Mouse (Mus musculus) CH12.LX (cell line): ENCODE data around the gene Cst13. TPM values are rescaled to one million over a fixed set of nuclear protein-coding genes. Genes with fewer than 3 reads are reported as not detected.

Source experiments
- DNase-seq: peaks from one replicate; pipeline ENCODE4 v3.0.0-alpha.2; 2013; ENCODE audit errors: extremely low read depth
- H3K27ac ChIP-seq: 2 replicates; pipeline ENCODE4 v1.5.1; 2012; ENCODE audit warnings: low read depth, mild to moderate bottlenecking, control low read depth, moderate library complexity; ENCODE audit not compliant: insufficient read depth
- H3K27me3 ChIP-seq: replicated peaks from 2 replicates; pipeline ENCODE3; 2012; ENCODE audit warnings: inconsistent platforms
- H3K36me3 ChIP-seq, 2 experiments: replicated peaks in 1 of 2; 2 replicates each; pipeline versions ENCODE3 to v1.6.1; 2012; ENCODE audit warnings: inconsistent platforms in 1 of 2, low read length in 1 of 2, mild to moderate bottlenecking in 1 of 2, mixed read lengths in 1 of 2, moderate library complexity in 1 of 2; ENCODE audit not compliant: control insufficient read depth in 1 of 2, insufficient read depth in 1 of 2
- H3K4me1 ChIP-seq, 2 experiments: 2 replicates each; pipeline ENCODE4 v1.6.1; 2012; ENCODE audit warnings: inconsistent platforms in 1 of 2, moderate library complexity in 1 of 2; ENCODE audit not compliant: insufficient read depth in 2 of 2, control insufficient read depth in 1 of 2
- H3K4me2 ChIP-seq: 2 replicates; pipeline ENCODE4 v1.6.1; 2012; ENCODE audit warnings: low read depth, mild to moderate bottlenecking, control low read depth; ENCODE audit not compliant: poor library complexity, insufficient read depth, severe bottlenecking
- H3K4me3 ChIP-seq, 3 experiments: fragments of 150-350 bp in 1 of 3; sonication (generic) in 1 of 3; replicated peaks in 1 of 3; 2 replicates each; pipeline versions ENCODE3 to v1.5.1; 2011 to 2012; ENCODE audit warnings: low read depth in 2 of 3, low read length in 2 of 3, mild to moderate bottlenecking in 2 of 3, moderate library complexity in 2 of 3, control low read depth in 1 of 3, improper control_type of control experiment in 1 of 3, inconsistent platforms in 1 of 3, mixed read lengths in 1 of 3; ENCODE audit not compliant: poor library complexity in 1 of 3
- H3K79me2 ChIP-seq: replicated peaks from 2 replicates; pipeline ENCODE4 v1.6.1; 2012; ENCODE audit warnings: mild to moderate bottlenecking, moderate library complexity; ENCODE audit not compliant: control insufficient read depth, poor library complexity, insufficient read depth, severe bottlenecking; ENCODE audit errors: extremely low read depth
- H3K9ac ChIP-seq: 2 replicates; pipeline ENCODE4 v1.6.1; 2012; ENCODE audit warnings: low read depth, mild to moderate bottlenecking, control low read depth, moderate library complexity; ENCODE audit not compliant: insufficient read depth
- H3K9me3 ChIP-seq: replicated peaks from 2 replicates; pipeline ENCODE3; 2012; ENCODE audit warnings: low read length, inconsistent platforms, mixed read lengths
- BHLHE40 ChIP-seq: IDR thresholded peaks from 2 replicates; pipeline ENCODE4 v1.6.1; 2011; ENCODE audit warnings: mild to moderate bottlenecking, low read depth, low read length, improper control_type of control experiment
- ELF1 ChIP-seq: IDR thresholded peaks from 2 replicates; pipeline ENCODE4 v1.6.1; 2014; ENCODE audit warnings: low read depth, mild to moderate bottlenecking, inconsistent platforms, low read length, improper control_type of control experiment
- EP300 ChIP-seq: IDR thresholded peaks from 2 replicates; pipeline ENCODE4 v1.6.1; 2011; ENCODE audit warnings: low read length, improper control_type of control experiment
- ETS1 ChIP-seq: conservative IDR thresholded peaks from 2 replicates; pipeline ENCODE4 v1.6.1; 2012; ENCODE audit warnings: low read depth, mild to moderate bottlenecking, inconsistent platforms, low read length, improper control_type of control experiment, moderate library complexity
- IRF4 ChIP-seq: IDR thresholded peaks from 2 replicates; pipeline ENCODE4 v1.6.1; 2014; ENCODE audit warnings: low read depth, mild to moderate bottlenecking, inconsistent platforms, low read length, improper control_type of control experiment
- JUND ChIP-seq: conservative IDR thresholded peaks from 2 replicates; pipeline ENCODE4 v1.6.1; 2011; ENCODE audit warnings: low read depth, low read length, improper control_type of control experiment
- MAFK ChIP-seq: IDR thresholded peaks from 2 replicates; pipeline ENCODE4 v1.6.1; 2011; ENCODE audit warnings: low read length, improper control_type of control experiment; ENCODE audit not compliant: insufficient replicate concordance
- MAZ ChIP-seq: IDR thresholded peaks from 2 replicates; pipeline ENCODE4 v1.6.1; 2012; ENCODE audit warnings: low read depth, mild to moderate bottlenecking, inconsistent platforms, low read length, improper control_type of control experiment, moderate library complexity
- MXI1 ChIP-seq: IDR thresholded peaks from 2 replicates; pipeline ENCODE4 v1.6.1; 2011; ENCODE audit warnings: mild to moderate bottlenecking, low read depth, low read length, improper control_type of control experiment
- NRF1 ChIP-seq: IDR thresholded peaks from 2 replicates; pipeline ENCODE4 v1.6.1; 2014; ENCODE audit warnings: low read depth, mild to moderate bottlenecking, inconsistent platforms, low read length, improper control_type of control experiment, moderate library complexity
- RAD21 ChIP-seq: IDR thresholded peaks from 2 replicates; pipeline ENCODE4 v1.6.1; 2011; ENCODE audit warnings: low read depth, mild to moderate bottlenecking, low read length, improper control_type of control experiment, moderate library complexity
- RCOR1 ChIP-seq: conservative IDR thresholded peaks from 2 replicates; pipeline ENCODE4 v1.6.1; 2012; ENCODE audit warnings: low read depth, mild to moderate bottlenecking, inconsistent platforms, low read length, improper control_type of control experiment
- TBP ChIP-seq: conservative IDR thresholded peaks from 2 replicates; pipeline ENCODE4 v1.6.1; 2011; ENCODE audit warnings: low read depth, low read length, improper control_type of control experiment
- USF1 ChIP-seq: IDR thresholded peaks from 2 replicates; pipeline ENCODE4 v1.6.1; 2014; ENCODE audit warnings: low read depth, mild to moderate bottlenecking, inconsistent platforms, low read length, improper control_type of control experiment
- ZMIZ1 ChIP-seq: IDR thresholded peaks from 2 replicates; pipeline ENCODE4 v1.6.1; 2012; ENCODE audit warnings: low read depth, mild to moderate bottlenecking, inconsistent platforms, low read length, improper control_type of control experiment
- dilution Hi-C: fragments of 300-500 bp; cut with MboI; formaldehyde crosslinking; loops from 2 replicates; pipeline ENCODE4 v1.14.3; 2020; ENCODE audit warnings: low sequenced_read_pairs; ENCODE audit not compliant: extremely low pct_unique_long_range_greater_than_20kb, extremely low pct_ligation_motif_present
- in situ Hi-C: fragments of 300-500 bp; cut with MboI; formaldehyde crosslinking; loops from 3 replicates; pipeline ENCODE4 v1.14.3; 2019; ENCODE audit warnings: low sequenced_read_pairs, low pct_ligation_motif_present, low pct_unique_long_range_greater_than_20kb, mixed read lengths
- polyA plus RNA-seq: library from polyadenylated mRNA; unstranded; fragments of >175 nt; gene quantifications from 2 replicates; pipeline ENCODE4 v1.2.1, GENCODE M21; 2012; ENCODE audit warnings: low read depth; ENCODE audit not compliant: insufficient read length
- total RNA-seq, 2 experiments: library from RNA; depleted of rRNA; stranded (reverse); fragments of 300-350 nt in 1 of 2; fragments of >200 nt in 1 of 2; gene quantifications; 2 replicates each; pipeline ENCODE4 v1.2.3; 2012 to 2014

The Cst13 gene
- total and polyA plus RNA-seq, 3 experiments: not detected

GRCm38 (mm10) chr2:148781709-148782108, 38.2 kb upstream of the Cst13 start, which contains the start of gene 8030411F24Rik:
Gene 8030411F24Rik, plus strand, starts transcription at chr2:148782009.
- in situ Hi-C loops: no loop called here
- H3K79me2 ChIP-seq: no peaks in the 10 kb centered on the region
- no peak within 1 kb of the TSS for H3K4me2 ChIP-seq
- H3K9ac ChIP-seq: no peak within 1 kb of the TSS
- no peak for DNase-seq
- H3K4me1 ChIP-seq: no peaks in the 10 kb centered on the region
- H3K9me3 ChIP-seq: no peaks in the 10 kb centered on the region
- dilution Hi-C loops: no loop called here
- H3K27ac ChIP-seq: no peak within 1 kb of the TSS
- no peak within 1 kb of the TSS for H3K4me3 ChIP-seq
- H3K36me3 ChIP-seq: no peaks in the 10 kb centered on the region
- H3K27me3 ChIP-seq: no peaks in the 10 kb centered on the region
- TF ChIP-seq JUND (no peak), ELF1 (no peak)
- TF ChIP-seq, all 38 proteins: peak for 0

GRCm38 (mm10) chr2:148789142-148789541, 30.7 kb upstream of the Cst13 start, which contains the start of gene Cst12:
Gene Cst12, plus strand, starts transcription at chr2:148789361.
- H3K9me3 ChIP-seq: no peaks in the 10 kb centered on the region
- no peak within 1 kb of the TSS for H3K4me3 ChIP-seq
- no peaks in the 10 kb centered on the region for H3K4me1 ChIP-seq
- no peak for DNase-seq
- in situ Hi-C loops: no loop called here
- H3K36me3 ChIP-seq: no peaks in the 10 kb centered on the region
- H3K27me3 ChIP-seq: no peaks in the 10 kb centered on the region
- TF ChIP-seq MAZ (no peak), RAD21 (no peak), MAFK (no peak), RCOR1 (no peak), ELF1 (no peak), TBP (no peak), IRF4 (no peak), USF1 (no peak)
- no peaks in the 10 kb centered on the region for H3K79me2 ChIP-seq
- dilution Hi-C loops: no loop called here
- H3K9ac ChIP-seq: no peak within 1 kb of the TSS
- H3K4me2 ChIP-seq: no peak within 1 kb of the TSS
- no peak within 1 kb of the TSS for H3K27ac ChIP-seq

- Histone ChIP-seq H3K4me3 (no peak within 1 kb of the TSS), H3K79me2 (no peaks in the 10 kb centered on the region), H3K9ac (no peak within 1 kb of the TSS), H3K4me2 (no peak within 1 kb of the TSS), H3K4me1 (no peaks in the 10 kb centered on the region), H3K9me3 (no peaks in the 10 kb centered on the region), H3K36me3 (no peaks in the 10 kb centered on the region), H3K27ac (no peak within 1 kb of the TSS), H3K27me3 (no peaks in the 10 kb centered on the region)
- dilution Hi-C loops: no loop called here
- in situ Hi-C loops: no loop called here
- DNase-seq: no peak
- TF ChIP-seq BHLHE40 (no peak), ETS1 (no peak), MXI1 (no peak), USF1 (no peak), ELF1 (no peak), NRF1 (no peak), EP300 (no peak), MAFK (no peak), ZMIZ1 (no peak)
These were observed 21.4 kb upstream of the Cst13 start, which contains the start of gene Cst8 for GRCm38 (mm10) chr2:148798485-148798884. Gene Cst8, plus strand, starts transcription at chr2:148798785.
